Mouse (Mus musculus): ENCODE data around the gene Gm3336. TPM values are rescaled to one million over a fixed set of nuclear protein-coding genes. Genes with fewer than 3 reads are reported as not detected.
A peak's percentile ranks its signal among the peaks of the same experiment; 100 is the strongest.

Gene Gm3336
- polyA plus RNA-seq, 1 experiment from 2014 or later, result not detected

DNA sequence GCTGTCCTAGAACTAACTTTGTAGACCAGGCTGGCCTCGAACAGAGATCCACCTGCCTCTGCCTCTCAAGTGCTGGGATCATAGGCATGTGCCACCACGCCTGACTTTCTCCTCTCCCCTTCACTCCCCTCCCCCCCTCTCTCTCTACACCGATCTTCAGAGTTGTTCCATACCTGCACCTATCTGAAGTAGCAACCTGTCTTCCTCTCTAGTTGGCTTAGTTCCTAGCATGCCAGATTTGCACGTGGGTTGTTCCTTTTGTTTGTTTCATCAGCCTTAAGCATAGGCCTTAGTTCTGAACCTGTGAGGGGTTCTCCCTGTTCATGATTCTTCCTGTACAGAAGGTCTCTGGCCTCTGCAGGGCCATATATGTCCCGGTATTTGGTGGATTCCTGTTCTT is 19.4 kb downstream of the Gm3336 start:
- H3K27ac ChIP-seq (replicated peaks), result no peak overlapping the region
- H3K4me1 ChIP-seq, result no peaks in the 10 kb centered on the region
- no peak overlapping the region for H3K4me3 ChIP-seq (replicated peaks)
- no peak overlapping the region for H3K4me2 ChIP-seq (replicated peaks)
- no peaks in the 10 kb centered on the region for H3K36me3 ChIP-seq
- H3K27me3 ChIP-seq, result peaks cover 37% of the 10 kb centered on the region
- ATAC-seq (ENCODE audit: insufficient number of reproducible peaks, low FRiP score, low TSS enrichment, low read depth), result no peak
- H3K9me3 ChIP-seq (replicated peaks), result no peaks in the 10 kb centered on the region
- 62% methylated on average over 5 of the region's 5 CpGs for WGBS
- no peak overlapping the region for H3K9ac ChIP-seq

DNA sequence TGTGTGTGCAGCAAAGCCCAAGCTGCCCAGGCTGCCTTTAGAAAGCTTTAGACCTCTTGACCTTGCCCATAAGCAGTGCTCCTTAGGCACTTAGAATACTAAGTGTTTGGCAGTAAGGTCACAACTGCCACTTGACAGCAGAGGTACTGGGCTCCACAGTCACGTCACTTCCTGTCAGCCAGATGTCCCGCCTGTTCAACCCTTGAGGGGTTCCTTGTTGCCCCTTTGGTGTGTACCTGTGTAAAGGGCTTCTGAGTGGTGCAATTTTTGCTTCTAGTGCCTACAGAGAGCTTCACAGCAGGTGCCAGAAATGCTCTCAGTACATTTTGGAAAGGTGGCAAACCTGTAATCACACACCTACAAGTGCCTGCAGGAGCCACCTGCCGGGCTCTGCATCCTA is 19.9 kb downstream of the Gm3336 start:
- 55% methylated on average over 3 of the region's 3 CpGs for WGBS

DNA sequence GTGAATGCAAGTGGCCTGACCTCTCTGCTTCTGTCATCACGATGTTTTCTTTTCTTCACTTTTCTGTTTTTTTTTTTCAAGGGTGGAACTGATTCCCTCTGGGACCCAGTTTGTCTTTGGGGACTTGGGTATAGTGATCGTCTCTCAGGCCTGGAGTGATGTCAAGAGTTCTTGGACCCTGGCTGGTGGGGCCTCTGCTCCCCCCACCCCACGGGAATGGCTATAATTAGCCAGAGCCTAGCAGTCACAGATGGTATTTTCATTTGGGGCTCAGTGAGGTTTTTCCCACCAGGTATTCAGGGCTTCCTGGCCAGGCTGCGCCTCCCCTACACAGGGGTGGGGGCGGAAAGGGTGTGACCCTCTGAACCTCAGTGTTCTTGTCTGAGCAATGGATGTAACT is 23.3 kb downstream of the Gm3336 start:
- no peaks in the 10 kb centered on the region for H3K9me3 ChIP-seq (replicated peaks)
- H3K36me3 ChIP-seq, result no peaks in the 10 kb centered on the region
- H3K27ac ChIP-seq (replicated peaks), result no peak overlapping the region
- peaks cover 17% of the 10 kb centered on the region for H3K4me1 ChIP-seq
- no peak overlapping the region for H3K4me2 ChIP-seq (replicated peaks)
- peaks cover 72% of the 10 kb centered on the region for H3K27me3 ChIP-seq
- ATAC-seq (ENCODE audit: insufficient number of reproducible peaks, low FRiP score, low TSS enrichment, low read depth), result no peak
- no peak overlapping the region for H3K9ac ChIP-seq
- WGBS, result 50% methylated on average over 5 of the region's 5 CpGs
- no peak overlapping the region for H3K4me3 ChIP-seq (replicated peaks)

More for the DNA sequence above, 19.9 kb downstream of the Gm3336 start:
- Histone ChIP-seq H3K4me3 (replicated peaks) (no peak overlapping the region), H3K4me2 (replicated peaks) (no peak overlapping the region), H3K9me3 (replicated peaks) (no peaks in the 10 kb centered on the region), H3K27me3 (peaks cover 38% of the 10 kb centered on the region), H3K9ac (no peak overlapping the region), H3K4me1 (peaks cover 5% of the 10 kb centered on the region), H3K36me3 (no peaks in the 10 kb centered on the region), H3K27ac (replicated peaks) (no peak overlapping the region)
- no peak for ATAC-seq (ENCODE audit: insufficient number of reproducible peaks, low FRiP score, low TSS enrichment, low read depth)

DNA sequence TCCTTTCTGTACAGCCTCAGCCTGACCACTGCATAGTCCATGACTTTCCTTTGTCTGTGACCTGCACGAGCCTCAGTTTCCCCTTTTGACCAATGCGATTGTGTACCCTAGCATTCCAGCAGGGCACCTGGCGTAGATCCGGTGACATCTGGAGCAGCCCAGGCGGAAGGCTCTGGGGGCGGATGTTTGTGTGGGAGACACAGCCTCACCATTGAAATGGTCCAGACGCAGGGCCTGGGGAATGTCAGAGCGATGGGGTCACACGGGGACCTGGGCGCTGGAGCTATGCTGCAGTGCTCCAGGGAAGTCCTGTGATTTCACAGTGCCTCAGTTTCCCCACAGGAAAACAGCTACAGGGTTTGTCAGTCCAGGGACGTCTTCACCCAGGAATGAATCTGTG is 23.8 kb downstream of the Gm3336 start:
- no peak overlapping the region for H3K4me3 ChIP-seq (replicated peaks)
- no peaks in the 10 kb centered on the region for H3K36me3 ChIP-seq
- H3K4me1 ChIP-seq, result peaks cover 17% of the 10 kb centered on the region
- peaks cover 77% of the 10 kb centered on the region for H3K27me3 ChIP-seq
- 63% methylated on average over 11 of the region's 11 CpGs for WGBS
- H3K9ac ChIP-seq, result no peak overlapping the region
- ATAC-seq (ENCODE audit: insufficient number of reproducible peaks, low FRiP score, low TSS enrichment, low read depth), result no peak
- no peak overlapping the region for H3K4me2 ChIP-seq (replicated peaks)
- H3K27ac ChIP-seq (replicated peaks), result no peak overlapping the region
- no peaks in the 10 kb centered on the region for H3K9me3 ChIP-seq (replicated peaks)

DNA sequence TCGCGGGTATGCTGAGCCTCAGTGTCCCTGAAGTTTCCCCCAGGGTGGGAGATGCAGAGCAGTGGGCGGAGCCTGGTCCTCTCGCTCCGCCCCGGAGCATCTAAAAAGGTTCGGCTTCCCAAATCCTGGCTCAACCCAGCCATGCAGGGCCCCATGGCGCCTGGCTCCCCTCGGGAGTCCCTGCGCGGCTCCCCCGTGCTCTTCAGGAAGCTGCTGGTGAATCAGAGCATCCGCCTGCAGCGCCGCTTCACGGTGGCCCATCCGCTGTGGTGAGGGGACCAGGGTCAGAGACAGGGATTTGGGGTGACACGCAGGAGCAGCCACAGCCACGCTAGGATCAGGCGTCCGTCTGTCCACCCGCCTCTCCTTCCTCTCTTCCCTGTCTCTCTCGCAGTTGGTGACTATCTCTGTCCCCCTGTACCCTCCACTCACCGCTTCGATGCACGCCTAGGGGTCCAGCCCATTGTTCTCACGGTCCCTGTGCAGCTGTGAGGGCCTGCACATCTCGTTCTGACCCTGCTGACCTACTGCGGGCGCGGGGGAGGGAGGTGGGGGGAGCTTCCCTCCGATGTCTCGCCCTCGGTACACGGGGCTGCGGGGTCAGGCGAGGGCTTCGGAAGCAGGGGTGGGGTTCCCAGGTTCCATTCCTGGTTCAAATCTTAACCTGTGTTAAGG is 24.8 kb downstream of the Gm3336 start:
- H3K4me3 ChIP-seq (replicated peaks), result peak overlapping the region; percentile 37; the same call in 1 of the 2 replicates
- H3K9ac ChIP-seq, result no peak overlapping the region
- peaks cover 17% of the 10 kb centered on the region for H3K4me1 ChIP-seq

DNA sequence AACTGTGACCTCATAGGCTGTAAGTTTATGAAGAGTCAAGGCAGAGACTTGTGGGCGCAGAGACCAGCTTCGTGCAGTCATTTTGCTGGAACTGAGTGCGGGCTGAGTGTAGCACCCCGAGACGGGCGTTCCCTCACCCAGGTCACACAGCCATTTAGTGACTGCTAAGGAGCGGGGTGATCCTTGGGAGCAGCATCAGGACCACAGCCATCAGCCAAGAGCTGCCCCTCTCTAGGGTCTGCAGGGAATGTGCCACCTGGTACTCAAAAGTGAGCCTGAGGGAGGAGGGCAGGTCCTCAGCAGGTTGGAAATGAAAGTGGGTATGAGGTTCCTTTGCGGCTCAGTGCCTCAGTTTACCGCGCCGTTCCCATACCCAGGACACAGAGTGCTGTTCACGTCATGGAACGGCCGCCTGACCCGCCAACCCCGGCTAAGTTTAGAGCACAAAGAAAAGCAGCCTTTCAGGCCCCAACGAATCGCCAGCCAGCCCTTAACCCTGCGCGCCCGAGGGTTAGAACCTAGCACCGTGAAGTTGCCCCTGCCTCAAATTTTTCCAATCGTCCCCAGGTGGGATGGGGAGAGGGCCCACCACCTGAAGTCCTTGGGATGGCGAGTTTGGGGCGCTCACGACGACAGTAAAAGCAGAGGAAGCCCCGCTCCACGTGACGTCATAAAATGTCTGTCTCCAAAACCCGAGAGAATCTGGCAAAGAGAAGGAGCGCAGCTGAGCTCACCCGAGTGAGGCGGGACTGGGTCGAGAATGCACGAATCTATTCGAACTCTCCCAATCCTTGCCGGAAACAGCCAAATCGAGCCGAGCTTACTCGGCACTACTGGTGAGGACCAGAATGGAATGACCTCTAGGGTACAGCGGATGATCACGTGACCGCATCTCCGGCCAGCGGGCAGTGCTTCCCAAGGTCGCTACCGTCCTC is 25.6 kb downstream of the Gm3336 start:
- no peaks in the 10 kb centered on the region for H3K9me3 ChIP-seq (replicated peaks)
- peaks cover 87% of the 10 kb centered on the region for H3K27me3 ChIP-seq
- H3K36me3 ChIP-seq, result no peaks in the 10 kb centered on the region
- H3K9ac ChIP-seq, result no peak overlapping the region
- no peak for ATAC-seq (ENCODE audit: insufficient number of reproducible peaks, low FRiP score, low TSS enrichment, low read depth)
- peak overlapping the region; percentile 37 for H3K4me3 ChIP-seq (replicated peaks)
- peaks cover 17% of the 10 kb centered on the region for H3K4me1 ChIP-seq
- peak overlapping the region; percentile 49 for H3K4me2 ChIP-seq (replicated peaks)
- H3K27ac ChIP-seq (replicated peaks), result no peak overlapping the region
- 5% methylated on average over 48 of the region's 48 CpGs for WGBS

More for the DNA sequence above, 24.8 kb downstream of the Gm3336 start:
- WGBS, result 5% methylated on average over 38 of the region's 38 CpGs
- Histone ChIP-seq H3K27me3 (peaks cover 83% of the 10 kb centered on the region), H3K4me2 (replicated peaks) (peak overlapping the region; percentile 49), H3K9me3 (replicated peaks) (no peaks in the 10 kb centered on the region), H3K36me3 (no peaks in the 10 kb centered on the region), H3K27ac (replicated peaks) (no peak overlapping the region)
- no peak for ATAC-seq (ENCODE audit: insufficient number of reproducible peaks, low FRiP score, low TSS enrichment, low read depth)

DNA sequence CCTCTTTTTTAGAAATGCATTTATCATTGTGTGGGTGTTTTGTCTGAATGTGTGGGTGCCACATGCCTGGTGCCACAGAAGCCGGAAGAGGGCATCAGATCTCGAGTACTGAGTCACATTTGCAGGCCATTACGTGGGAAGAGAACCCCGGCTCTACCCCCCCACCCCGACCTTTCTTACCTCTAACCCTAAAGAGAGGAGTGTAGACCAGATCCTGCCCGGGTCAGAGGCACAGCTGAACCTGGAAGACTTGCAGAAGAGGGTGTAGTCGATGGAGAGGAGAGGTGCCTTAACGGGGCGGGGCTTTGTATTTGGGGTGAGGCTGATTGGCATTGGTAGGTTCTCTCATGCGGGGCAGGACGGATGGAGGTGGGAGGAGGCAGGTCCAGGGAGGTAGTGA is 26.5 kb downstream of the Gm3336 start:
- Histone ChIP-seq H3K9me3 (replicated peaks) (no peaks in the 10 kb centered on the region), H3K4me1 (peaks cover 17% of the 10 kb centered on the region), H3K4me2 (replicated peaks) (no peak overlapping the region), H3K4me3 (replicated peaks) (no peak overlapping the region), H3K27ac (replicated peaks) (no peak overlapping the region), H3K27me3 (peaks cover 89% of the 10 kb centered on the region), H3K36me3 (no peaks in the 10 kb centered on the region), H3K9ac (no peak overlapping the region)
- no peak for ATAC-seq (ENCODE audit: insufficient number of reproducible peaks, low FRiP score, low TSS enrichment, low read depth)
- 48% methylated on average over 11 of the region's 11 CpGs for WGBS

DNA sequence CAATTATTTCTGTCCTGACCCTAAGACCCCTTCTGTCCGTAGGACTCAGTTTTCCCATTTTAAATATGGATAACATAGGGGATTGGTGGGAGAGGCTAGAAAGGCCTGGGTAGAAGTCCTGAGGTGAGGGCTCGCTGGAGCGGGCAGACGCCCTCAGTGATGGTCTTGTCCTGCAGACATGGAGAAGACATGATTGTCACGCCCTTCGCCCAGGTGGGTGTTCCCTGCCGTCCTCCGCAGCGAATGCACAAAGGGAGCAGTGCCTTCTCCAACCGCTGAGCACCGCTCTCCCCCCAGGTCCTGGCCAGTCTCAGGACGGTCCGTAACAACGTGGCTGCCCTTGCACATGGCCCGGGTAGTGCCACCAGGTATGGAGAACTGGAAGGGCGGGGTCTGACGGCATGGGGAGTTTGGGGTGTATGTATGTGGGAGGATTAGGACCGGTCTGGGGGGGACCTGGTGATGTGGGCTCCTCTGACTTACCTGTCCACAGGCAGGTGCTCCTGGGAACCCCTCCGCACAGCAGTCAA is 27.4 kb downstream of the Gm3336 start:
- Histone ChIP-seq H3K4me1 (peaks cover 17% of the 10 kb centered on the region), H3K27ac (replicated peaks) (no peak overlapping the region), H3K4me3 (replicated peaks) (no peak overlapping the region), H3K9me3 (replicated peaks) (no peaks in the 10 kb centered on the region), H3K27me3 (peaks cover 81% of the 10 kb centered on the region), H3K9ac (no peak overlapping the region), H3K36me3 (no peaks in the 10 kb centered on the region), H3K4me2 (replicated peaks) (no peak overlapping the region)
- no peak for ATAC-seq (ENCODE audit: insufficient number of reproducible peaks, low FRiP score, low TSS enrichment, low read depth)
- 61% methylated on average over 19 of the region's 19 CpGs for whole genome bisulfite sequencing

DNA sequence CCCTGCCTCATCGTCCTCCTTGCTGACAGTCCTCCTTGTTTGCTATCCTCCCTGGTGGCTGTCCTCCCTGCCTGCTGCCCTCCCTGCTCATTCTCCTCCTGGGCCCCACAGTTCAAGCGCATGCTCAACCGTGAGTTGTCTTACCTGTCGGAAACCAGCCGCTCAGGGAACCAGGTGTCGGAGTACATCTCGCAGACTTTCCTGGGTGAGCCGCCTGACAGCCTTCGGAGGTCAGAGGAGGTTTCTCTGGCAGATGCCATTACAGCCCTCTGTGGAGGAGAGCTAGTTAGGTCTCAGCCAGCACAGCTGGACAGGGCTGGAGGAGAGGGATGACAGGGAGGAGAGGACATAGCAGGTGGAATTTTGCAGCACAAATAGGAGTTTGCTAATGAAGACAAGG is 28.3 kb downstream of the Gm3336 start:
- Histone ChIP-seq H3K9me3 (replicated peaks) (no peaks in the 10 kb centered on the region), H3K4me1 (peaks cover 17% of the 10 kb centered on the region), H3K4me3 (replicated peaks) (no peak overlapping the region), H3K36me3 (no peaks in the 10 kb centered on the region), H3K27me3 (peaks cover 73% of the 10 kb centered on the region), H3K4me2 (replicated peaks) (no peak overlapping the region), H3K9ac (no peak overlapping the region), H3K27ac (replicated peaks) (no peak overlapping the region)
- ATAC-seq (ENCODE audit: insufficient number of reproducible peaks, low FRiP score, low TSS enrichment, low read depth), result no peak
- 54% methylated on average over 9 of the region's 9 CpGs for WGBS

DNA sequence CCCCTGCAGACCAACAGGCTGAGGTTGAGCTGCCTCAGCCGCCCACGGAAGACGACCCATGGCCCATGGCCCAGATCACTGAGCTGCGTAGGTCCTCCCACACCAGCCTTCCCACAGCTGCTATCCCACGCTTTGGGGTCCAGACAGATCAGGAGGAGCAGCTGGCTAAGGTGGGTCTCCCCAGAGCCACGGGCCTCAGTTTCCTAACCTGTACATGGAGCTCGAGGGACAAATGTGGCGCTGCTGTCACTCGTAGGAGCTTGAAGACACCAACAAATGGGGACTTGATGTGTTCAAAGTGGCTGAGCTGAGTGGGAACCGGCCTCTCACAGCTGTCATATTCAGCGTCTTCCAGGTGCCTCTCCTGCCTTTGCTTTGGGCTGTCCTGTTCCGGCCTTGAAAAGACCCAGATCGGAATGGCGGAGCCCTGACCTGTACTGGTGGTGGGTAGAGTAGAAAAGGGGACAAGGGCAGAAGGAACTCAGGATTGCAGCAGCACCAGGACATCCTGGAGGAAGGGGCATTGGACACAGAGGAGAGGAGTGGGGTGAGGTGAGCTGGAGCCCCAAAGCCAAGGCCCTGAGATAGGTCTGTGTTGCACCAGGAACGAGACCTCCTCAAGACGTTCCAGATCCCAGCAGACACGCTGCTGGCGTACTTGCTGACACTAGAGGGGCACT is 29.0 kb downstream of the Gm3336 start:
- Histone ChIP-seq H3K9me3 (replicated peaks) (no peaks in the 10 kb centered on the region), H3K9ac (no peak overlapping the region), H3K4me2 (replicated peaks) (no peak overlapping the region), H3K27me3 (peaks cover 66% of the 10 kb centered on the region), H3K27ac (replicated peaks) (no peak overlapping the region), H3K4me1 (peaks cover 20% of the 10 kb centered on the region), H3K36me3 (no peaks in the 10 kb centered on the region), H3K4me3 (replicated peaks) (no peak overlapping the region)
- 83% methylated on average over 18 of the region's 18 CpGs for WGBS
- no peak for ATAC-seq (ENCODE audit: insufficient number of reproducible peaks, low FRiP score, low TSS enrichment, low read depth)
